Mouse (Mus musculus): ENCODE results near the gene Gfra1. TPM values are rescaled to one million over a fixed set of nuclear protein-coding genes. Genes with fewer than 3 reads are reported as not detected.

Gene Gfra1
- polyA plus RNA-seq, 1 experiment from 2014 or later = 56.4 TPM

DNA sequence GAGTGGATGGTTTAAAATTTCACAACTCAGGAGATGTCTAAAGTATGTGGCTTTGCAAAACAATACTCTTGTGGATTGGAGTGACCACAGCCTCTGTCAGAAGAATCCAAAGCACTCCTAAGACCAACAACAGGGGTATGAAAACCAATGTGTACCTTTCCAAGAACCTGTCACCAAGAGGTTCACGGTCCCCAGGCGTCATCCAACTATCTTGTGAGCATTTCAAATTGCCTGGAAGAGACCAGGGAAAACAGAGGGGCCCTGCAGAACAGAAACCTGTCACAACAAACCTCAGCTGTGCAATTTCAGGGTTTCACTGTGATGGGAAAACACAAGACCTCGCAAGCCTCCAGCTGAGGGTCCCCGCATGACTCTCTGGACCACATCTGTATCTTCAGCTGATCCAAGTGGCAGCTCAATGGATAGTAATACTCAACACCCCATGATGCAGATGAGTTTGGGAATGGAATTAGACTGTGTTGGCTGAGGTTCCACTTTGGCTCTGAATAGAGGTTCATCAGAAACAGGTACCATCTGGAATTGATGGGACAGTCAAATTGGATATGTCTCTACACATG lies 32.7 kb downstream of the Gfra1 start:
- ATAC-seq (replicated peaks; ENCODE audit: low FRiP score, low read depth) = no peak
- WGBS = 91% methylated on average over 4 of the region's 4 CpGs
- H3K9me3 ChIP-seq (replicated peaks; ENCODE audit: low read length) = no peaks in the 10 kb centered on the region
- no peaks in the 10 kb centered on the region for H3K4me1 ChIP-seq (replicated peaks; ENCODE audit: insufficient read depth, low read length)
- H3K9ac ChIP-seq (ENCODE audit: low read depth, low read length) = no peak overlapping the region
- H3K27ac ChIP-seq = no peak overlapping the region
- no peak overlapping the region for H3K4me2 ChIP-seq (ENCODE audit: low read length)
- no peak for TF ChIP-seq CTCF (IDR thresholded peaks at IDR 0.05; ENCODE audit: low read depth)
- no peak overlapping the region for H3K4me3 ChIP-seq (replicated peaks; ENCODE audit: low read depth, low read length)
- no peak for DNase-seq (ENCODE audit: low spot score)
- H3K27me3 ChIP-seq (ENCODE audit: insufficient read depth, low read length) = no peaks in the 10 kb centered on the region
- H3K36me3 ChIP-seq (ENCODE audit: insufficient read depth, low read length) = no peaks in the 10 kb centered on the region

DNA sequence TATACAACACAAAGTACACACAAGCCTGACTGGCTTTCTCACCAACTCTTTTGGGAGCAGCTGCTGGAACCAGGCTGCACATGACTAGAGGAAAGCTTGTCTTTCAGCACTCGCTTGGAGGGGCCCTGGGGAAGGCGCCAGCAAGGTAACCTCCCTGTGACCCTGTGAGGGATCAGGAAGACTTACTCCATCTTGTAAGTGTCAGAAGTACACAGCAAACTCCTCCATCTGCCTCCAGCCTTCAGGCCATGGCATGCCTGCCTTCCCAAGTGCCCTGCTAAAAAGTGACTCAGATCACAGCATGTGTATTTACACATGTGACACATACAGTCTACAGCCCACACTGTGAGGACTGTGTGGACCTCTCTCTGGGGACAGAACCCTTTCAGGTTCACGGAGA lies 36.0 kb downstream of the Gfra1 start:
- H3K27ac ChIP-seq = peak overlapping the region; percentile 64
- DNase-seq (ENCODE audit: low spot score) = peak; percentile 48
- H3K4me2 ChIP-seq (ENCODE audit: low read length) = no peak overlapping the region
- H3K27me3 ChIP-seq (ENCODE audit: insufficient read depth, low read length) = no peaks in the 10 kb centered on the region
- no peaks in the 10 kb centered on the region for H3K36me3 ChIP-seq (ENCODE audit: insufficient read depth, low read length)
- 21% methylated on average over 3 of the region's 3 CpGs for WGBS
- H3K9me3 ChIP-seq (replicated peaks; ENCODE audit: low read length) = no peaks in the 10 kb centered on the region
- no peak for ATAC-seq (replicated peaks; ENCODE audit: low FRiP score, low read depth)
- no peaks in the 10 kb centered on the region for H3K4me1 ChIP-seq (replicated peaks; ENCODE audit: insufficient read depth, low read length)
- no peak for TF ChIP-seq CTCF (IDR thresholded peaks at IDR 0.05; ENCODE audit: low read depth)
- H3K9ac ChIP-seq (ENCODE audit: low read depth, low read length) = no peak overlapping the region
- H3K4me3 ChIP-seq (replicated peaks; ENCODE audit: low read depth, low read length) = no peak overlapping the region

DNA sequence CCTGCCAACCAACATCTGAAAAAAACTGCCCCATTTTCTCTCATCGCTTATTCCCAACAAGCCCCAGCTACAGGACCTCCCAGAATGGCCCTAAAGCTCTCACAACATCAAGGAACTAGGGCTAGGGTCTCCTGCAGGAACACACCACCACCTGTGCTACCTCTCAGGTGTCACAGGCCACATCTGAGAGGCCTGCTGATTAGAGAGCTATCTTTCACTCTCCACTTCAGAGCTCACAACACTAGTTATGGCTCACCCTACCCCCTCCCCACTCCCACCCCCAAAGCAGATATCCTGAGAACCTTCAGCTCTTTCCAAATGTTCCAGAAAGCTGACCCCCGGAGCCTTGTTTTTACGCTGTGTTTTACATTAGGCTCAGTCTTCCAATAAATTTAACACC lies 36.4 kb downstream of the Gfra1 start:
- Histone ChIP-seq H3K27me3 (ENCODE audit: insufficient read depth, low read length) (no peaks in the 10 kb centered on the region), H3K36me3 (ENCODE audit: insufficient read depth, low read length) (no peaks in the 10 kb centered on the region), H3K4me1 (replicated peaks; ENCODE audit: insufficient read depth, low read length) (no peaks in the 10 kb centered on the region), H3K4me2 (ENCODE audit: low read length) (no peak overlapping the region), H3K27ac (peak overlapping the region; percentile 64), H3K9ac (ENCODE audit: low read depth, low read length) (no peak overlapping the region), H3K9me3 (replicated peaks; ENCODE audit: low read length) (no peaks in the 10 kb centered on the region), H3K4me3 (replicated peaks; ENCODE audit: low read depth, low read length) (no peak overlapping the region)
- WGBS = 29% methylated on average over 3 of the region's 3 CpGs
- TF ChIP-seq CTCF (IDR thresholded peaks at IDR 0.05; ENCODE audit: low read depth) = no peak
- no peak for ATAC-seq (replicated peaks; ENCODE audit: low FRiP score, low read depth)
- DNase-seq (ENCODE audit: low spot score) = no peak

DNA sequence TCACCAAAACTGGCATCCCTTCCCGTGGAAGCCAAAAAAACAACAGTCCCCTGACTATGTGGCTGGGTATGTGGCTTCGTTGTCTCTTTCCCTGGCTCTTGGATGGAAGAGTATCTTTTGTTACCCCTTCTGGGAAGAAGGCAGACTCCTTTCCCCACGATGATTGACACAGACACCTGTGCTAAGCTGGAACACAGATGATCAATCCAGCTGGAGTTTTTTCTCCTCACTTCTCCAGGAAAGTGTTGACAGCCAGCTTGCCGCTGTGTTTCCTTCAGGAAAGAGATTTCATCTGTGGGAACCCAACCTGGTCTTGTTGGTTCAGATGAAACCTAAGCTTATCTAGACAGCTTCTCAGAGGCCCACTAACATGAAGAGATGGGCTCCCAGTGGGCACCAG lies 40.5 kb downstream of the Gfra1 start:
- TF ChIP-seq CTCF (IDR thresholded peaks at IDR 0.05; ENCODE audit: low read depth) = no peak
- DNase-seq (ENCODE audit: low spot score) (no peak), ATAC-seq (replicated peaks; ENCODE audit: low FRiP score, low read depth) (no peak)
- no peaks in the 10 kb centered on the region for H3K27me3 ChIP-seq (ENCODE audit: insufficient read depth, low read length)
- H3K4me2 ChIP-seq (ENCODE audit: low read length) = no peak overlapping the region
- 0 out of 2 replicates have a peak, but pooled peaks cover 4% of the 10 kb centered on the region for H3K4me1 ChIP-seq (replicated peaks; ENCODE audit: insufficient read depth, low read length)
- no peak overlapping the region for H3K4me3 ChIP-seq (replicated peaks; ENCODE audit: low read depth, low read length)
- H3K9ac ChIP-seq (ENCODE audit: low read depth, low read length) = no peak overlapping the region
- no peaks in the 10 kb centered on the region for H3K36me3 ChIP-seq (ENCODE audit: insufficient read depth, low read length)
- 88% methylated on average over 4 of the region's 4 CpGs for WGBS
- no peak overlapping the region for H3K27ac ChIP-seq
- H3K9me3 ChIP-seq (replicated peaks; ENCODE audit: low read length) = no peaks in the 10 kb centered on the region

DNA sequence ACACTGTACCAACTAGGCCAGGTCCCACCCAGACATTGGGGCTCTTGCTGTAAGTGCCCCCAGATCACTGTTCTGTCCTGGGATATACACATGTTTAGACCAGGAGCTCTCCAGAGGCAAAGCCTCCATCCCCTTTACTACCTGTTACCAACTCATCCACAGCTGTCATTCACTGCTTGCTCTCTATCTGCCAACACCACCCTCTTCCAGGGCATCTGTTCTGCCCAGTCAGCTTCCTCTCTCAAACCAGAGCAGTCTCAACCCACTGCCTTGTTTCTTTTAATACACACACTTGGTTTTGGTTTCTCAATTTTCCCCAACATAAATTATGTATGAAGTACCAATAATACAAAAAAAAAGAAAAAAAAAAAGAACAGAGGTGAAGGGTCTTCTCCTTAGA lies 41.0 kb downstream of the Gfra1 start:
- DNase-seq (ENCODE audit: low spot score) (no peak), ATAC-seq (replicated peaks; ENCODE audit: low FRiP score, low read depth) (no peak)
- Histone ChIP-seq H3K27ac (no peak overlapping the region), H3K27me3 (ENCODE audit: insufficient read depth, low read length) (no peaks in the 10 kb centered on the region), H3K4me1 (replicated peaks; ENCODE audit: insufficient read depth, low read length) (0 out of 2 replicates have a peak, but pooled peaks cover 4% of the 10 kb centered on the region), H3K36me3 (ENCODE audit: insufficient read depth, low read length) (no peaks in the 10 kb centered on the region), H3K9me3 (replicated peaks; ENCODE audit: low read length) (no peaks in the 10 kb centered on the region), H3K9ac (ENCODE audit: low read depth, low read length) (no peak overlapping the region), H3K4me3 (replicated peaks; ENCODE audit: low read depth, low read length) (no peak overlapping the region), H3K4me2 (ENCODE audit: low read length) (no peak overlapping the region)
- no peak for TF ChIP-seq CTCF (IDR thresholded peaks at IDR 0.05; ENCODE audit: low read depth)

DNA sequence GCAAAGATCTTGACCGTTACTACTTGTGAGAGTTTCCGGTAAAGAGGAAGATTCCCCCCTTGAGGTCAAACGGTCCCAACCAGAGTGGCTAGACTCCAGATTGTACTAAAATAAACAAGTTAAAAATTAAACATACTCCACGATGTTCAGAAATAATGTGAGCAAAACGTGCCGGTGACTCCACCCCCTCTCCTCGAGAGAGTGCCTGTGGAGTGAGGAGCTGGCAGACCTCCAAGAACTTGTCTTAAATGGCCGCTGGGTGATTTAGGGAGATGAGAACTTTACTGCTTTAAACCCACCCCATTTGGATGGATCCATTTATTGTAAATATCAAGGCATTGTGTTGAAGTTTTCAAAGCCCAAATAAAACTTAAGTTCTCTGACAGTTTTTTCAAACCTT lies 42.4 kb downstream of the Gfra1 start:
- Histone ChIP-seq H3K9me3 (replicated peaks; ENCODE audit: low read length) (no peaks in the 10 kb centered on the region), H3K9ac (ENCODE audit: low read depth, low read length) (no peak overlapping the region), H3K4me2 (ENCODE audit: low read length) (0 out of 2 replicates have a peak overlapping the region, but pooled peaks have one; percentile 36), H3K27ac (no peak overlapping the region), H3K4me1 (replicated peaks; ENCODE audit: insufficient read depth, low read length) (0 out of 2 replicates have a peak, but pooled peaks cover 4% of the 10 kb centered on the region), H3K27me3 (ENCODE audit: insufficient read depth, low read length) (no peaks in the 10 kb centered on the region), H3K4me3 (replicated peaks; ENCODE audit: low read depth, low read length) (no peak overlapping the region), H3K36me3 (ENCODE audit: insufficient read depth, low read length) (no peaks in the 10 kb centered on the region)
- no peak for TF ChIP-seq CTCF (IDR thresholded peaks at IDR 0.05; ENCODE audit: low read depth)
- ATAC-seq (replicated peaks; ENCODE audit: low FRiP score, low read depth) = 0 out of 2 replicates have a peak, but pooled peaks have one; percentile 46
- DNase-seq (ENCODE audit: low spot score) = peak; percentile 92
- WGBS = 5% methylated on average over 8 of the region's 8 CpGs

DNA sequence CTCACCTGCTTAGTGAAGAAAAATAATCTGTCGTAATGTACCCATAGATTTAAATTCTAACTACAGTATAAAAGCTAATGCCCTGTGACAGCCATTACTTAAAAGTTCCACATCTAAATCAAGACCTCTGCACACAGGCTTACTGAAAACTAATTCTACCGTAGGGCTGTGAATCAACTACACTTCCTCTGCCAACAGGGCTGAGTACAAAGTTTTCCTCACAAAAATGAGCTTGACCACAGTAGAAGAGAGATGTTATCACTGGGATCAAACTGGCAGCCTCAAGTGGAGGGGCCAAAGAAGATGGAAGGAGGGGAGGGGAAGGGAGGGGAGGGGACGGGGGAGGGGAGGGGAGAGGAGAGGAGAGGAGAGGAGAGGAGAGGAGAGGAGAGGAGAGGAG lies 42.9 kb downstream of the Gfra1 start:
- Histone ChIP-seq H3K4me1 (replicated peaks; ENCODE audit: insufficient read depth, low read length) (0 out of 2 replicates have a peak, but pooled peaks cover 4% of the 10 kb centered on the region), H3K4me2 (ENCODE audit: low read length) (no peak overlapping the region), H3K36me3 (ENCODE audit: insufficient read depth, low read length) (no peaks in the 10 kb centered on the region), H3K9me3 (replicated peaks; ENCODE audit: low read length) (no peaks in the 10 kb centered on the region), H3K27me3 (ENCODE audit: insufficient read depth, low read length) (no peaks in the 10 kb centered on the region), H3K9ac (ENCODE audit: low read depth, low read length) (no peak overlapping the region), H3K4me3 (replicated peaks; ENCODE audit: low read depth, low read length) (no peak overlapping the region), H3K27ac (no peak overlapping the region)
- no peak for TF ChIP-seq CTCF (IDR thresholded peaks at IDR 0.05; ENCODE audit: low read depth)
- ATAC-seq (replicated peaks; ENCODE audit: low FRiP score, low read depth) = no peak
- 25% methylated on average over 2 of the region's 3 CpGs for WGBS
- peak; percentile 30 for DNase-seq (ENCODE audit: low spot score)
